Mouse (Mus musculus): Measurements from ENCODE around the gene Ociad2. TPM values are rescaled to one million over a fixed set of nuclear protein-coding genes. Genes with fewer than 3 reads are reported as not detected.
"Not testable (repeated sequence)": the region's sequence is repeated elsewhere in the genome, so short reads cannot be mapped to it uniquely, and the experiment has no call there.

Ociad2 gene
- total and polyA plus RNA-seq, 2 experiments = 4.3 to 8.4 TPM

DNA sequence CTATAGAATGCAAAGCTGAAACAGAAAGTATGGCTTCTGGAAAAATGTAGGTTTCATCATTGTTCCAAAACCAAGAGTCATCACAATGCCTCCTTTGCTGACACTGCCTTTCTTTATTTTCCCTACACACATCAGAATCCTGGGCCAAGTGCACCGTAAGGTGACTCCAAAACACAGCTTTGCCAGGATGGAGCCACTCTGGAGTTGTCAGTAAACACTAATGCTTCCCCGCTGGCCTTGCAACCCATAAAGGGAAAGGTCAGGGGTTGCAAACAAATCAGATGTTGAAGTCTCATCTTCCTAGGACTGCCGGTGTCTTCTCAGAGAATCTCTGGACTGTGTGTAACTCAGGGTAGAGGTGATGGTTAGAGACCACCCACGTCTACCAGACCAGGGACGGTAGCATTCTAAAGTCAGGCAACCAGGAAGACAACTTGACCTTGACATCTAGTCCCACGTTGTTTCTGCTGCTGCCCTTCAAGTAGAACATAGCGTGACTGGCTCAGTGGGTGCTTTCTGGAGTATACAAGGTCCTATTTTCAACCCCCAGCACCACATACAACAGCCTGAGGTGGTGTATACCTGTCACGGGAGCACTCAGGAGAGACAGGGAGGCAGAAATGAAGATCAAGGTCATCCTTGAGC lies 16.2 kb downstream of the Ociad2 start:
- DNase-seq (ENCODE audit: extremely low read depth, low read depth, low spot score) = no peak
- Histone ChIP-seq H3K27ac (replicated peaks; ENCODE audit: insufficient read depth, low read depth, low read length) (no peak overlapping the region), H3K4me3 (ENCODE audit: insufficient read depth, low read depth, low read length) (no peak overlapping the region), H3K27me3 (ENCODE audit: control insufficient read depth, insufficient read depth, low read length) (no peaks in the 10 kb centered on the region), H3K4me1 (ENCODE audit: control insufficient read depth, insufficient read depth, low read length) (no peaks in the 10 kb centered on the region), H3K9ac (ENCODE audit: low read depth, low read length) (no peak overlapping the region), H3K79me2 (ENCODE audit: control insufficient read depth, insufficient read depth, low read length) (no peaks in the 10 kb centered on the region), H3K36me3 (ENCODE audit: control insufficient read depth, insufficient read depth, low read length) (peaks cover 7% of the 10 kb centered on the region)
- TF ChIP-seq POLR2A (IDR thresholded peaks at IDR 0.05; ENCODE audit: extremely low read depth, insufficient read depth, low read length) = no peak
- TF ChIP-seq CTCF (IDR thresholded peaks at IDR 0.05; ENCODE audit: low read depth, low read length) = no peak
- 65% methylated on average over 8 of the region's 8 CpGs for WGBS

DNA sequence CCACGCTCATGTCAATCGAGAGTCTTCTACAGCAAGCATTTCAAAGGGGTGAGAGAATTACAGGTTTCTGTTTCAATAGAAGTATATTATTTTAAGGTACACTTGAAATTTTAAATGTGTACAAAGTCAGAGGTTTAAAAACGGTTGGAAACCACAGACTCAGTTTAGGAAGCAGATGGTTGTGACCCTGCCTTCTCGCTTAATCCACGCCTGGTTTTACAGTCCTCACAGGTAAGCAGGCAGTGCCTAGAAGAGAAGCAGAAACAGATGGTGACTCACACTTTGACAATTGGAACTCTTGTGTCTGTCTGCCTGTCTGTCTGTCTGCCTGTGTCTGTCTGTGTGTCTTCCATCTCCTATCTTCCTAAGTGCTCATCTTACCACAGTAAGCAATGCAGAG lies 17.2 kb downstream of the Ociad2 start:
- Histone ChIP-seq H3K4me3 (ENCODE audit: insufficient read depth, low read depth, low read length) (no peak overlapping the region), H3K36me3 (ENCODE audit: control insufficient read depth, insufficient read depth, low read length) (peaks cover 6% of the 10 kb centered on the region), H3K4me1 (ENCODE audit: control insufficient read depth, insufficient read depth, low read length) (no peaks in the 10 kb centered on the region), H3K27me3 (ENCODE audit: control insufficient read depth, insufficient read depth, low read length) (no peaks in the 10 kb centered on the region), H3K79me2 (ENCODE audit: control insufficient read depth, insufficient read depth, low read length) (no peaks in the 10 kb centered on the region), H3K9ac (ENCODE audit: low read depth, low read length) (no peak overlapping the region), H3K27ac (replicated peaks; ENCODE audit: insufficient read depth, low read depth, low read length) (no peak overlapping the region)
- 85% methylated on average over 5 of the region's 5 CpGs for WGBS
- DNase-seq (ENCODE audit: extremely low read depth, low read depth, low spot score) = no peak
- TF ChIP-seq POLR2A (IDR thresholded peaks at IDR 0.05; ENCODE audit: extremely low read depth, insufficient read depth, low read length) (no peak), CTCF (IDR thresholded peaks at IDR 0.05; ENCODE audit: low read depth, low read length) (no peak)

DNA sequence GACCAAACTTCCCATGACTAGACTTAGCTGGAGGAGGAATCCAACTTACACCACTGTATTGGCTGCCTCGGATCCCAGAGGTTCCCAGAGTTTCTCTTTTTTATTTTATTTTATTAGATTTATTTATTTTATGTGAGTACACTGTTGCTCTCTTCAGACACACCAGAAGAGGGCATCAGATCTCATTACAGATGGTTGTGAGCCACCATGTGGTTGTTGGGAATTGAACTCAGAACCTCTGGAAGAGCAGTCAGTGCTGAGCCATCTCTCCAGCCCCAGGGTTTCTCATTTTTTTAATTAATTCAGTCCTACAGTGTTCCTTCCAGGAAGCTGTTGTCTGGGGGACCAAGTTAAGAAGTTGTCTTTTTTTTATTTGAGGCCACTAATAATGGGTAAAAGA lies 18.1 kb downstream of the Ociad2 start:
- DNase-seq (ENCODE audit: extremely low read depth, low read depth, low spot score); H3K9ac ChIP-seq (ENCODE audit: low read depth, low read length); H3K4me1 ChIP-seq (ENCODE audit: control insufficient read depth, insufficient read depth, low read length); H3K79me2 ChIP-seq (ENCODE audit: control insufficient read depth, insufficient read depth, low read length); H3K27ac ChIP-seq (replicated peaks; ENCODE audit: insufficient read depth, low read depth, low read length); H3K27me3 ChIP-seq (ENCODE audit: control insufficient read depth, insufficient read depth, low read length); H3K36me3 ChIP-seq (ENCODE audit: control insufficient read depth, insufficient read depth, low read length); H3K4me3 ChIP-seq (ENCODE audit: insufficient read depth, low read depth, low read length): not testable (repeated sequence)
- 96% methylated on average over 1 of the region's 1 CpGs for WGBS

GRCm38 (mm10) chr5:73319306-73319705 lies 21.5 kb downstream of the Ociad2 start:
- no peak for DNase-seq (ENCODE audit: extremely low read depth, low read depth, low spot score)
- Histone ChIP-seq H3K79me2 (ENCODE audit: control insufficient read depth, insufficient read depth, low read length) (no peaks in the 10 kb centered on the region), H3K27me3 (ENCODE audit: control insufficient read depth, insufficient read depth, low read length) (no peaks in the 10 kb centered on the region), H3K4me3 (ENCODE audit: insufficient read depth, low read depth, low read length) (no peak overlapping the region), H3K4me1 (ENCODE audit: control insufficient read depth, insufficient read depth, low read length) (no peaks in the 10 kb centered on the region), H3K27ac (replicated peaks; ENCODE audit: insufficient read depth, low read depth, low read length) (no peak overlapping the region), H3K9ac (ENCODE audit: low read depth, low read length) (no peak overlapping the region), H3K36me3 (ENCODE audit: control insufficient read depth, insufficient read depth, low read length) (peaks cover 17% of the 10 kb centered on the region)
- WGBS = 86% methylated on average over 5 of the region's 5 CpGs
- no peak for TF ChIP-seq POLR2A (IDR thresholded peaks at IDR 0.05; ENCODE audit: extremely low read depth, insufficient read depth, low read length)
- no peak for TF ChIP-seq CTCF (IDR thresholded peaks at IDR 0.05; ENCODE audit: low read depth, low read length)

DNA sequence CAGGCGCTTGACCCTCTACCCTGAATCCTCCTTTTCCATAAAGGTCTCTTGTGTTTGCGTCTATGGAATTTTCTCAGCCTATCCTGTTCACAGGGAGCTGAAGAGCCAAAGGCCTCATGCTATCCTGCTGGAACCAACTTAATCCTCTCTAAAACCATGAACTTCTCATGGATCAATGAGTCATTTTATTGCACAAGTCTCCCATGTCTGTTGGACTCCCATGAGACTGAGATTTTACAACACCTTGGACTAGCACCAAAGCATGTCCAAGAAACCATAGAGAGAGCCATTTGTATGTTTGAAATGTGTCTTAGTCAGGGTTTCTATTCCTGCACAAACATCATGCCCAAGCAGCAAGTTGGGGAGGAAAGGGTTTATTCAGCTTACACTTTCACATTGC lies 26.2 kb downstream of the Ociad2 start:
- no peaks in the 10 kb centered on the region for H3K27me3 ChIP-seq (ENCODE audit: control insufficient read depth, insufficient read depth, low read length)
- H3K27ac ChIP-seq (replicated peaks; ENCODE audit: insufficient read depth, low read depth, low read length) = no peak overlapping the region
- H3K4me3 ChIP-seq (ENCODE audit: insufficient read depth, low read depth, low read length) = no peak overlapping the region
- H3K79me2 ChIP-seq (ENCODE audit: control insufficient read depth, insufficient read depth, low read length) = no peaks in the 10 kb centered on the region
- TF ChIP-seq CTCF (IDR thresholded peaks at IDR 0.05; ENCODE audit: low read depth, low read length) (no peak), POLR2A (IDR thresholded peaks at IDR 0.05; ENCODE audit: extremely low read depth, insufficient read depth, low read length) (no peak)
- H3K9ac ChIP-seq (ENCODE audit: low read depth, low read length) = no peak overlapping the region
- H3K36me3 ChIP-seq (ENCODE audit: control insufficient read depth, insufficient read depth, low read length) = peaks cover 50% of the 10 kb centered on the region
- 78% methylated on average over 2 of the region's 2 CpGs for WGBS
- H3K4me1 ChIP-seq (ENCODE audit: control insufficient read depth, insufficient read depth, low read length) = no peaks in the 10 kb centered on the region
- DNase-seq (ENCODE audit: extremely low read depth, low read depth, low spot score) = peak; percentile 69

DNA sequence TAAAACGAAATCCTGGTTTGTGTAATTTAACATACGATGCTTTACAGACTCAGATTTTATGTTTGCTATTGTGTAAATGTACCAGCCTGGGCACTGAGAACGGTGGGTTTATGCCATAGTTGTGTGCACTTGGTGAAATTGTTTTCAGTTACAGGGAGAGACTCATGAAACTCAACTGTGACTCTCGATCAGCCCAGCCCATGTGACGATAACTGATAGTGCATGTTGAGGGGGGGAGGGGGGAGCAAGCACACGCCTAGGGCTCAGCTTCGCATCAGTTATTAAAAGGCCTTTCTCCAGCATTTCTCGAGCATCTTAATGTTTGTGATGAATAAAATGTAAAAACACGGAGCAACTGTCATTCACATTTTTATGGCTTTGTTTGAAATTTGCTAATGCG lies 27.2 kb downstream of the Ociad2 start:
- Histone ChIP-seq H3K9ac (ENCODE audit: low read depth, low read length) (no peak overlapping the region), H3K79me2 (ENCODE audit: control insufficient read depth, insufficient read depth, low read length) (no peaks in the 10 kb centered on the region), H3K4me3 (ENCODE audit: insufficient read depth, low read depth, low read length) (no peak overlapping the region), H3K4me1 (ENCODE audit: control insufficient read depth, insufficient read depth, low read length) (no peaks in the 10 kb centered on the region), H3K27ac (replicated peaks; ENCODE audit: insufficient read depth, low read depth, low read length) (no peak overlapping the region), H3K27me3 (ENCODE audit: control insufficient read depth, insufficient read depth, low read length) (no peaks in the 10 kb centered on the region), H3K36me3 (ENCODE audit: control insufficient read depth, insufficient read depth, low read length) (peaks cover 59% of the 10 kb centered on the region)
- TF ChIP-seq CTCF (IDR thresholded peaks at IDR 0.05; ENCODE audit: low read depth, low read length) = no peak
- no peak for TF ChIP-seq POLR2A (IDR thresholded peaks at IDR 0.05; ENCODE audit: extremely low read depth, insufficient read depth, low read length)
- 94% methylated on average over 10 of the region's 10 CpGs for WGBS
- no peak for DNase-seq (ENCODE audit: extremely low read depth, low read depth, low spot score)
